Mouse (Mus musculus): ENCODE data around the gene Senp2.
"Not testable (repeated sequence)": the region's sequence is repeated elsewhere in the genome, so short reads cannot be mapped to it uniquely, and the experiment has no call there.

The Senp2 gene
- long read RNA-seq, experiment 1, full-length matches to known transcripts: 5 of 11 reads
- long read RNA-seq, experiment 1, partial matches to known transcripts: 4 of 11 reads
- long read RNA-seq, experiment 1, other reads (novel, unspliced or antisense): 2 of 11 reads
- long read RNA-seq, experiment 2, full-length matches to known transcripts: 6 of 13 reads
- long read RNA-seq, experiment 2, partial matches to known transcripts: 3 of 13 reads
- long read RNA-seq, experiment 2, other reads (novel, unspliced or antisense): 4 of 13 reads

- intact Hi-C loops (cut with DNase I): no loop called here
Measured at GRCm38 (mm10) chr16:22009099-22009584, at the start of gene Senp2. Gene Senp2 (plus strand): TSS chr16:22009484.

GRCm38 (mm10) chr16:21965576-21965975, 43.7 kb upstream of the Senp2 start:
- intact Hi-C loops (cut with DNase I): no loop called here

- intact Hi-C loops (cut with DNase I): no loop called here
Measured at GRCm38 (mm10) chr16:21969874-21970273, 39.4 kb upstream of the Senp2 start.

GRCm38 (mm10) chr16:21970536-21970935, 38.7 kb upstream of the Senp2 start:
- intact Hi-C loops (cut with DNase I): no loop called here

GRCm38 (mm10) chr16:21971446-21971845, 37.8 kb upstream of the Senp2 start:
- intact Hi-C loops (cut with DNase I): no loop called here

- intact Hi-C loops (cut with DNase I): no loop called here
Measured at GRCm38 (mm10) chr16:21976203-21976602, 33.1 kb upstream of the Senp2 start.

- intact Hi-C loops (cut with DNase I): no loop called here
Measured at GRCm38 (mm10) chr16:21977347-21977746, 31.9 kb upstream of the Senp2 start.

GRCm38 (mm10) chr16:21983146-21983545, 26.1 kb upstream of the Senp2 start:
- intact Hi-C loops (cut with DNase I): no loop called here

- intact Hi-C loops (cut with DNase I): no loop called here
Measured at GRCm38 (mm10) chr16:21983581-21983980, 25.7 kb upstream of the Senp2 start.

GRCm38 (mm10) chr16:21984091-21984490, 25.2 kb upstream of the Senp2 start:
- intact Hi-C loops (cut with DNase I): no loop called here

- intact Hi-C loops (cut with DNase I): no loop called here
Measured at GRCm38 (mm10) chr16:21986191-21986590, 23.1 kb upstream of the Senp2 start.

GRCm38 (mm10) chr16:21987956-21988355, 21.3 kb upstream of the Senp2 start:
- intact Hi-C loops (cut with DNase I): no loop called here

GRCm38 (mm10) chr16:21990893-21991292, 18.4 kb upstream of the Senp2 start:
- intact Hi-C loops (cut with DNase I): not testable (repeated sequence)

GRCm38 (mm10) chr16:21991774-21992173, 17.5 kb upstream of the Senp2 start:
- intact Hi-C loops (cut with DNase I): no loop called here

GRCm38 (mm10) chr16:21995304-21995703, 14.0 kb upstream of the Senp2 start, which contains the start of gene Liph:
Gene Liph (minus strand): TSS chr16:21995663.
- intact Hi-C loops (cut with DNase I): no loop called here

- intact Hi-C loops (cut with DNase I): no loop called here
Measured at GRCm38 (mm10) chr16:21996402-21996801, 12.9 kb upstream of the Senp2 start.

- intact Hi-C loops (cut with DNase I): no loop called here
Measured at GRCm38 (mm10) chr16:21996881-21997641, 12.2 kb upstream of the Senp2 start.

- intact Hi-C loops (cut with DNase I): no loop called here
Measured at GRCm38 (mm10) chr16:21998061-21998460, 11.2 kb upstream of the Senp2 start.

GRCm38 (mm10) chr16:21999941-22000690, 9.2 kb upstream of the Senp2 start:
- intact Hi-C loops (cut with DNase I): loop anchor here (2.0 kb wide), 1 partner anchor 47 kb away; no protein-coding TSS in a partner anchor

GRCm38 (mm10) chr16:22001172-22001571, 8.1 kb upstream of the Senp2 start:
- intact Hi-C loops (cut with DNase I): loop anchor here (2.0 kb wide), 1 partner anchor 48 kb away; no protein-coding TSS in a partner anchor

GRCm38 (mm10) chr16:22001606-22002005, 7.7 kb upstream of the Senp2 start:
- intact Hi-C loops (cut with DNase I): loop anchor here (2.0 kb wide), 1 partner anchor 49 kb away; no protein-coding TSS in a partner anchor

- intact Hi-C loops (cut with DNase I): no loop called here
Measured at GRCm38 (mm10) chr16:22009596-22009995, 312 bp downstream of the Senp2 start.

All from adrenal gland (tissue).